Mouse (Mus musculus) forebrain, embryonic 11.5 days (tissue): Measurements from ENCODE around the gene Capn5. TPM values are rescaled to one million over a fixed set of nuclear protein-coding genes. Genes with fewer than 3 reads are reported as not detected.

ENCODE experiments used
- ATAC-seq: fragments of 200-750 bp; cut with Nextera tagmentation; replicated peaks from 2 replicates; pipeline ENCODE4 v1.8.0; 2017; ENCODE audit warnings: moderate TSS enrichment; ENCODE audit not compliant: low FRiP score
- DNase-seq: peaks from one replicate; pipeline ENCODE4 v3.0.0-alpha.2; 2017; ENCODE audit warnings: low spot score
- H3K27ac ChIP-seq: fragments of 300-500 bp; sonication (generic); 2 replicates; pipeline ENCODE4 v1.5.1; 2014; ENCODE audit warnings: low read depth, low read length
- H3K27me3 ChIP-seq: fragments of 300-500 bp; sonication (generic); 2 replicates; pipeline ENCODE4 v1.6.1; 2014; ENCODE audit warnings: mild to moderate bottlenecking, low read length, mixed read lengths; ENCODE audit not compliant: control insufficient read depth, insufficient read depth
- H3K36me3 ChIP-seq: fragments of 300-500 bp; sonication (generic); 2 replicates; pipeline ENCODE4 v1.6.1; 2014; ENCODE audit warnings: mild to moderate bottlenecking, low read length, moderate library complexity, mixed read lengths; ENCODE audit not compliant: control insufficient read depth, insufficient read depth
- H3K4me1 ChIP-seq: fragments of 300-500 bp; sonication (generic); replicated peaks from 2 replicates; pipeline ENCODE4 v1.6.1; 2014; ENCODE audit warnings: low read length, mixed read lengths; ENCODE audit not compliant: control insufficient read depth, insufficient read depth
- H3K4me2 ChIP-seq: fragments of 300-500 bp; sonication (generic); 2 replicates; pipeline ENCODE4 v1.6.1; 2014; ENCODE audit warnings: low read depth, mild to moderate bottlenecking, low read length, moderate library complexity, mixed read lengths; ENCODE audit not compliant: severe bottlenecking
- H3K4me3 ChIP-seq: fragments of 300-500 bp; sonication (generic); 2 replicates; pipeline ENCODE4 v1.5.1; 2014; ENCODE audit warnings: low read depth, low read length
- H3K9ac ChIP-seq: fragments of 300-500 bp; sonication (generic); 2 replicates; pipeline ENCODE4 v1.6.1; 2014; ENCODE audit warnings: low read length
- H3K9me3 ChIP-seq: fragments of 300-500 bp; sonication (generic); 2 replicates; pipeline ENCODE4 v1.6.1; 2016; ENCODE audit warnings: low read length, mixed read lengths; ENCODE audit not compliant: control insufficient read depth
- WGBS: fragments of 180-500 bp; shearing (Covaris S2); extraction: QIAGEN DNeasy Blood & Tissue Kit; methylation state at CpG from one replicate; pipeline ENCODE4 v1.1.7; 2014; 5-methylcytosine and 5-hydroxymethylcytosine counted together
- polyA plus RNA-seq: library from polyadenylated mRNA; unstranded; fragments of >200 nt; fragmentation: Nextera tagmentation; extraction: Ambion mirVana; gene quantifications from 2 replicates; pipeline ENCODE4 v1.2.1, GENCODE M21; 2014

Gene Capn5
- polyA plus RNA-seq, 1 experiment from 2014 or later: 6.1 TPM

GRCm38 (mm10) chr7:98186637-98187036 lies 8.6 kb upstream of the Capn5 start:
- Histone ChIP-seq H3K4me3 (no peak overlapping the region), H3K27me3 (peaks cover 24% of the 10 kb centered on the region), H3K27ac (no peak overlapping the region), H3K4me1 (peaks cover 10% of the 10 kb centered on the region; the same call in 1 of the 2 replicates), H3K36me3 (no peaks in the 10 kb centered on the region), H3K9ac (no peak overlapping the region), H3K4me2 (no peak overlapping the region), H3K9me3 (no peaks in the 10 kb centered on the region)
- 31% methylated on average over 8 of the region's 8 CpGs for WGBS
- DNase-seq (peak; percentile 82), ATAC-seq (peak; percentile 91)

- Histone ChIP-seq H3K4me3 (no peak overlapping the region), H3K27ac (no peak overlapping the region), H3K27me3 (peaks cover 22% of the 10 kb centered on the region), H3K36me3 (no peaks in the 10 kb centered on the region), H3K4me1 (peaks cover 10% of the 10 kb centered on the region; the same call in 1 of the 2 replicates), H3K9ac (no peak overlapping the region), H3K4me2 (no peak overlapping the region), H3K9me3 (no peaks in the 10 kb centered on the region)
- DNase-seq: peak; percentile 40
- ATAC-seq: no peak
- WGBS: 88% methylated on average over 6 of the region's 6 CpGs
These were observed 7.3 kb upstream of the Capn5 start for GRCm38 (mm10) chr7:98185326-98185725.

DNA sequence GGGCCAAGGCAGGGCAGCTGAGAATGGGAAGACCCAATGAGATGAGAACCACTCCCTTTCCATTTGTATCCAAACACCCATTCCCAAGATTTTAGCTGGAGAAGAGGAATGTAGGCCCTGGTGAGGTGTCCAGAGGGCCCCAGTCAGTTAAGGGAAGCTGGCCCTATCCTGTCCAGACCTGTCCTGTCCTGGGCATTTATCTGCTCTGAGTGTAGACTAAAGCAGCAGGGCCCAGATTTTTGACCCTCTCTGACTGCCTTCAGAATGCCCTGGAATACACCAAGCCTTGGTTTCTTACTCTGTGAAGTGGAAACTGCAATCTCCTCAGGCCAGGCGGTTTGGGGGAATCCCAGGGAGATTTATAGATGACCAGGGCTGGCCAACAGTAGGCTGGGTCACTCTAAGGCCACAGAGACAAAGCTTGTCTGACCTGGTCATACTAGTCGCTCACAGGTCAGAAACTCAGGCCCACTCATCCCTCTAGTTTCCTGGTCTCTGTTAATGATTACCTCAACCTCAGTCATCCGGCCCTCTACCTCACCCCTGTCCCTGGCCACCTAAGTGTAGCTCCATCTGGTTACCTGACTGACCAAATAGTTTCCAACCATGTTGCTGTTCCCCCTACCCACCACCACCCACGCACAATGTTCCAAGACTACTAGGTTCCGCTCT lies 622 bp upstream of the Capn5 start:
- peaks cover 2% of the 10 kb centered on the region; the same call in 1 of the 2 replicates for H3K4me1 ChIP-seq
- no peak overlapping the region for H3K27ac ChIP-seq
- H3K9me3 ChIP-seq: no peaks in the 10 kb centered on the region
- DNase-seq (no peak), ATAC-seq (no peak; the same call in 1 of the 2 replicates)
- WGBS: 90% methylated on average over 5 of the region's 5 CpGs
- peaks cover 12% of the 10 kb centered on the region; the same call in 1 of the 2 replicates for H3K27me3 ChIP-seq
- H3K4me2 ChIP-seq: peak overlapping the region; percentile 77
- H3K9ac ChIP-seq: peak overlapping the region; percentile 63
- H3K4me3 ChIP-seq: peak overlapping the region; percentile 64
- H3K36me3 ChIP-seq: no peaks in the 10 kb centered on the region

- WGBS: 5% methylated on average over 7 of the region's 9 CpGs
- H3K4me2 ChIP-seq: peak overlapping the region; percentile 77
- H3K27me3 ChIP-seq: peaks cover 8% of the 10 kb centered on the region; the same call in 1 of the 2 replicates
These were observed 527 bp downstream of the Capn5 start for GRCm38 (mm10) chr7:98177566-98177928.

GRCm38 (mm10) chr7:98177071-98177485 lies 996 bp downstream of the Capn5 start:
- H3K4me1 ChIP-seq: peaks cover 2% of the 10 kb centered on the region; the same call in 1 of the 2 replicates
- no peak overlapping the region for H3K27ac ChIP-seq
- no peaks in the 10 kb centered on the region for H3K36me3 ChIP-seq
- peak overlapping the region; percentile 64 for H3K4me3 ChIP-seq
- H3K9ac ChIP-seq: no peak overlapping the region
- DNase-seq (no peak), ATAC-seq (no peak)
- peaks cover 7% of the 10 kb centered on the region; the same call in 1 of the 2 replicates for H3K27me3 ChIP-seq
- H3K4me2 ChIP-seq: peak overlapping the region; percentile 77
- no peaks in the 10 kb centered on the region for H3K9me3 ChIP-seq
- WGBS: 57% methylated on average over 2 of the region's 2 CpGs

More at GRCm38 (mm10) chr7:98177566-98177928, 527 bp downstream of the Capn5 start:
- DNase-seq: no peak
- no peak overlapping the region for H3K27ac ChIP-seq
- H3K4me1 ChIP-seq: peaks cover 2% of the 10 kb centered on the region; the same call in 1 of the 2 replicates
- ATAC-seq: no peak
- peak overlapping the region; percentile 63 for H3K9ac ChIP-seq
- no peaks in the 10 kb centered on the region for H3K9me3 ChIP-seq
- no peaks in the 10 kb centered on the region for H3K36me3 ChIP-seq
- H3K4me3 ChIP-seq: peak overlapping the region; percentile 64

DNA sequence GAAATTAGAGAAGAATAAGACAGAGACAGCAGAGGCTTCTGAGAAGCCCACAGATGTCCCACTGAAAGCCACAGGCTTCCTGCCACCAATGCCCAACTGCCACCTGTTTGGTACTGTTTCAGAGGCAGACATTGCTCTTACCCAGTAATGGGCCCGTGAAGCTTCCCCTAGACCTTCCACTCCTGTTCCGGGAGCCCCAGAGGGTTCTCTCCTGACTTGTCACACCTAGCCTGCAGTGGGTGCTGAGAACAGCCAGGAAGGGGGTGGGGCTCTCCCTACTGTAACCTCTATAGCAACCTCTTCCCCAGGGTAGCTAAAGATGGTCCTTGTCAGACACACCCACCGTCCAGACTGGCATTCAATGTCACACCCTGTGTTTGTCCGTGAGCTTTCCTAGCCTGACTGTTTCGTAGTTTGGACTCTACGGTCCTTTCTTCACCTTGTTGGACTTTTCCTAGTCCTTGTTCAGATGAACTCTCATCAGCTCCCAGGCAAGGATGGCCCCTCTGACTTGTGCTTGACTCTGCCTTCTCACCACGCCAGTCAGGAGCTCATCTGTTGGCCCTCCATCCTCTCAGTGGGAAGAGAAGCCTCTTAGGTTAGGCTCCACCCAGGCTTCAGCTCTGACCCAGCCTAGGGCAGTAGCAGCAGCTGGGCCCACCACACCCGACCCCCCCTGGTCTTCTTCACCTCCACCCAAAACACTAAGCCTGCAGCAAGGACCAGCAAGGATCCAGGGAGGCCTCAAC lies 1.6 kb downstream of the Capn5 start:
- Histone ChIP-seq H3K4me1 (peaks cover 2% of the 10 kb centered on the region; the same call in 1 of the 2 replicates), H3K36me3 (no peaks in the 10 kb centered on the region), H3K4me3 (0 out of 2 replicates have a peak overlapping the region, but pooled peaks have one; percentile 4), H3K27ac (no peak overlapping the region), H3K27me3 (peaks cover 4% of the 10 kb centered on the region; the same call in 1 of the 2 replicates), H3K9ac (no peak overlapping the region), H3K4me2 (0 out of 2 replicates have a peak overlapping the region, but pooled peaks have one; percentile 8), H3K9me3 (no peaks in the 10 kb centered on the region)
- DNase-seq (no peak), ATAC-seq (no peak)
- 77% methylated on average over 8 of the region's 8 CpGs for WGBS

GRCm38 (mm10) chr7:98174883-98175755 lies 3.0 kb downstream of the Capn5 start:
- peaks cover 3% of the 10 kb centered on the region; the same call in 1 of the 2 replicates for H3K27me3 ChIP-seq
- no peak overlapping the region for H3K4me2 ChIP-seq
- H3K27ac ChIP-seq: no peak overlapping the region
- no peaks in the 10 kb centered on the region for H3K9me3 ChIP-seq
- WGBS: 84% methylated on average over 4 of the region's 4 CpGs
- peaks cover 2% of the 10 kb centered on the region; the same call in 1 of the 2 replicates for H3K4me1 ChIP-seq
- no peaks in the 10 kb centered on the region for H3K36me3 ChIP-seq
- DNase-seq (no peak), ATAC-seq (no peak)
- no peak overlapping the region for H3K9ac ChIP-seq
- no peak overlapping the region for H3K4me3 ChIP-seq

- no peak overlapping the region for H3K4me3 ChIP-seq
- H3K4me2 ChIP-seq: no peak overlapping the region
- H3K9ac ChIP-seq: no peak overlapping the region
- peaks cover 2% of the 10 kb centered on the region; the same call in 1 of the 2 replicates for H3K4me1 ChIP-seq
- H3K9me3 ChIP-seq: no peaks in the 10 kb centered on the region
- peaks cover 3% of the 10 kb centered on the region; the same call in 1 of the 2 replicates for H3K27me3 ChIP-seq
- ATAC-seq (no peak), DNase-seq (no peak)
- no peak overlapping the region for H3K27ac ChIP-seq
- no peaks in the 10 kb centered on the region for H3K36me3 ChIP-seq
- 67% methylated on average over 4 of the region's 4 CpGs for WGBS
These were observed 4.7 kb downstream of the Capn5 start for GRCm38 (mm10) chr7:98173408-98173807.
